In genomic region chr1:162723610-162724009, GRCm38 (mm10) we compare ENCODE assay signal across 20 mouse cellular contexts. TPM values are rescaled to one million over a fixed set of nuclear protein-coding genes. Genes with fewer than 3 reads are reported as not detected.
DNase-seq lines count a peak whose midpoint lies in the region; ATAC-seq and TF ChIP-seq lines count a peak whose summit lies in the region.
"Had no signal": no experiment of that assay in that cellular context is flagged by ENCODE, and none has a peak within 500 bp of the region (broad histone marks: within the 10 kb centered on the region; RNA-seq: fewer than 3 reads in every experiment).

No protein-coding gene starts in this region.

- H3K4me2 ChIP-seq in liver, embryonic 16.5 days (ENCODE audit: low read depth, low read length), result peak overlapping the region; percentile 30; the same call in 1 of the 2 replicates
- H3K4me2 ChIP-seq: embryonic facial prominence, embryonic 15.5 days; heart, embryonic 15.5 days; hindbrain, embryonic 15.5 days; midbrain, embryonic 13.5 days had no signal

- no peak for TF ChIP-seq RAD21 in MEL (IDR thresholded peaks at IDR 0.05; ENCODE audit: low read depth, low read length)

- H3K27ac ChIP-seq in MEL (ENCODE audit: control insufficient read depth, low read depth, low read length), result no peak overlapping the region
- peak overlapping the region; percentile 7; the same call in 1 of the 2 replicates for H3K27ac ChIP-seq in liver, embryonic 16.5 days (ENCODE audit: low read length)
- H3K27ac ChIP-seq: embryonic facial prominence, embryonic 15.5 days; heart, embryonic 15.5 days; hindbrain, embryonic 15.5 days; midbrain, embryonic 13.5 days had no signal

- H3K27me3 ChIP-seq in MEL (ENCODE audit: control insufficient read depth in 1 of 2, insufficient read depth in 2 of 2, low read length in 2 of 2), result no peaks in the 10 kb centered on the region
- H3K27me3 ChIP-seq in liver, embryonic 16.5 days (ENCODE audit: control insufficient read depth, insufficient read depth, low read depth, low read length), result no peaks in the 10 kb centered on the region
- H3K27me3 ChIP-seq: embryonic facial prominence, embryonic 15.5 days; heart, embryonic 15.5 days; hindbrain, embryonic 15.5 days; midbrain, embryonic 13.5 days; Patski had no signal

- ATAC-seq in erythroblast, adult 5-6 weeks (replicated peaks; ENCODE audit: low FRiP score, poor library complexity, severe bottlenecking), result peak; percentile 64; the same call in 1 of the 2 replicates
- peak; percentile 99 for ATAC-seq in liver, embryonic 16.5 days (ENCODE audit: low read depth)
- ATAC-seq: CD4-positive, CD25-positive, alpha-beta regulatory T cell, adult 4 months; midbrain, embryonic 13.5 days; Patski had no signal

- H3K36me3 ChIP-seq in MEL (ENCODE audit: control insufficient read depth in 1 of 2, insufficient read depth in 2 of 2, low read length in 2 of 2), result peaks cover 14 to 70% of the 10 kb centered on the region in 2 experiments
- peaks cover 21% of the 10 kb centered on the region for H3K36me3 ChIP-seq in liver, embryonic 16.5 days (ENCODE audit: control insufficient read depth, insufficient read depth)

- no peak for TF ChIP-seq POLR2A in MEL (IDR thresholded peaks at IDR 0.05; ENCODE audit: control insufficient read depth in 1 of 2, insufficient read depth in 1 of 2, low read depth in 1 of 2, low read length in 2 of 2, poor library complexity in 1 of 2)

- peaks cover 31% of the 10 kb centered on the region for H3K79me2 ChIP-seq in MEL (ENCODE audit: control insufficient read depth, insufficient read depth, low read length, poor library complexity)

- no peak for TF ChIP-seq EP300 in MEL (IDR thresholded peaks at IDR 0.05; ENCODE audit: low read depth in 1 of 2, low read length in 2 of 2)

- H3K9me3 ChIP-seq in MEL (replicated peaks; ENCODE audit: insufficient read depth, low read length), result no peaks in the 10 kb centered on the region
- H3K9me3 ChIP-seq in liver, embryonic 16.5 days (replicated peaks; ENCODE audit: control insufficient read depth, low read length), result no peaks in the 10 kb centered on the region
- H3K9me3 ChIP-seq: embryonic facial prominence, embryonic 15.5 days; heart, embryonic 15.5 days; hindbrain, embryonic 15.5 days; midbrain, embryonic 13.5 days had no signal

- H3K4me1 ChIP-seq in MEL (ENCODE audit: control insufficient read depth in 1 of 2, insufficient read depth in 2 of 2, low read length in 2 of 2), result peaks cover 0 to 1% of the 10 kb centered on the region in 2 experiments; a peak in 1 of 4 replicates
- peaks cover 8% of the 10 kb centered on the region for H3K4me1 ChIP-seq in liver, embryonic 16.5 days (ENCODE audit: control insufficient read depth, low read depth, low read length)
- H3K4me1 ChIP-seq: hindbrain, embryonic 15.5 days; midbrain, embryonic 13.5 days had no signal

- no peak overlapping the region for H3K4me3 ChIP-seq in MEL (ENCODE audit: control insufficient read depth in 1 of 2, insufficient read depth in 1 of 2, low read depth in 2 of 2, low read length in 2 of 2)
- no peak overlapping the region for H3K4me3 ChIP-seq in liver, embryonic 16.5 days (ENCODE audit: low read depth, low read length)
- H3K4me3 ChIP-seq: embryonic facial prominence, embryonic 15.5 days; heart, embryonic 15.5 days; hindbrain, embryonic 15.5 days; midbrain, embryonic 13.5 days had no signal

- DNase-seq in MEL (ENCODE audit: low read depth, low spot score), result peak; percentile 42
- peak; percentile 48 for DNase-seq in liver
- no peak for DNase-seq in lung, postnatal 4 days
- no peak for DNase-seq in adrenal gland, postnatal 10 days
- DNase-seq in kidney, adult 11 months, result no peak
- DNase-seq: cerebellum, adult 9-11 months; heart, postnatal 4 days; kidney, postnatal 4 days; left cerebral cortex, postnatal 4 days; lung, adult 18-20 months; lung, postnatal 10 days; thymus, postnatal 14 days had no signal

- no peak for TF ChIP-seq CTCF in MEL (IDR thresholded peaks at IDR 0.05 in 2 of 3, conservative IDR thresholded peaks at IDR 0.05 in 1 of 3; ENCODE audit: control insufficient read depth in 1 of 3, insufficient read depth in 1 of 3, low read depth in 2 of 3, low read length in 3 of 3, poor library complexity in 1 of 3, severe bottlenecking in 1 of 3)

- H3K9ac ChIP-seq in MEL (ENCODE audit: control insufficient read depth, low read depth, low read length, poor library complexity, severe bottlenecking), result no peak overlapping the region
- no peak overlapping the region for H3K9ac ChIP-seq in liver, embryonic 16.5 days (ENCODE audit: low read depth, low read length)
- H3K9ac ChIP-seq: embryonic facial prominence, embryonic 15.5 days; heart, embryonic 15.5 days; hindbrain, embryonic 15.5 days; midbrain, embryonic 13.5 days had no signal

TF ChIP-seq in MEL, 35 proteins besides CTCF, POLR2A, EP300 and RAD21:
- TF ChIP-seq JUND (IDR thresholded peaks at IDR 0.05; ENCODE audit: low read depth, low read length) (no peak), MAX (IDR thresholded peaks at IDR 0.05; ENCODE audit: low read length) (no peak), UBTF (IDR thresholded peaks at IDR 0.05; ENCODE audit: borderline replicate concordance, insufficient read depth, low read depth, low read length) (no peak), MEF2A (IDR thresholded peaks at IDR 0.05; ENCODE audit: extremely low read depth, insufficient replicate concordance, low read depth, low read length, poor library complexity, severe bottlenecking) (no peak), ZMIZ1 (IDR thresholded peaks at IDR 0.05; ENCODE audit: low read depth, low read length) (no peak), NELFE (IDR thresholded peaks at IDR 0.05; ENCODE audit: low read depth, low read length) (no peak), TAL1 (IDR thresholded peaks at IDR 0.05; ENCODE audit: low read length) (peak; percentile 36; the same call in 1 of the 2 replicates), POLR2AphosphoS2 (IDR thresholded peaks at IDR 0.05; ENCODE audit: low read length) (no peak), MXI1 (IDR thresholded peaks at IDR 0.05; ENCODE audit: low read depth, low read length) (no peak)

RNA-seq across cellular contexts. Expression of gene Prrc2c, which starts 16.7 kb away (rescaled TPM):
- total RNA-seq in MEL (2012; rRNA removed), result 55.5 and 67.7 TPM in 2 replicates
- 100 to 1,000 TPM; 142 to 343 TPM for polyA plus RNA-seq in MEL (2012; ENCODE audit: insufficient read depth in 1 of 2, insufficient read length in 2 of 2, low read depth in 1 of 2, low replicate concordance in 2 of 2, missing spikeins in 1 of 2)
- 54.2 and 78.2 TPM in 2 replicates for total RNA-seq in erythroblast, adult 5-6 weeks (2015; ENCODE audit: low replicate concordance)
- 52.7 and 55.0 TPM in 2 replicates for total RNA-seq in erythroblast, adult 5-6 weeks (2017; ENCODE audit: low replicate concordance)
- 28.2 and 33.8 TPM in 2 replicates for polyA plus RNA-seq in liver, embryonic 16.5 days (2015; fragmentation: Nextera tagmentation; extraction: Ambion mirVana)
- total RNA-seq in adrenal gland, postnatal 10 days (2021), result 100 to 1,000 TPM; 121 to 153 TPM

Comparison
In these comparisons a context has a peak if more than half of its experiments do, and no peak if none do; other contexts are left out.
1. DNase-seq: peak in MEL (single experiment) and liver (single experiment); none in lung, postnatal 4 days (0 of 2), adrenal gland, postnatal 10 days (single experiment) and kidney, adult 11 months (single experiment).